Mouse (Mus musculus): ENCODE results near the gene Serpine1. TPM values are rescaled to one million over a fixed set of nuclear protein-coding genes. Genes with fewer than 3 reads are reported as not detected.

Serpine1 gene
- not detected for polyA plus RNA-seq (2017; shearing (Covaris generic))

DNA sequence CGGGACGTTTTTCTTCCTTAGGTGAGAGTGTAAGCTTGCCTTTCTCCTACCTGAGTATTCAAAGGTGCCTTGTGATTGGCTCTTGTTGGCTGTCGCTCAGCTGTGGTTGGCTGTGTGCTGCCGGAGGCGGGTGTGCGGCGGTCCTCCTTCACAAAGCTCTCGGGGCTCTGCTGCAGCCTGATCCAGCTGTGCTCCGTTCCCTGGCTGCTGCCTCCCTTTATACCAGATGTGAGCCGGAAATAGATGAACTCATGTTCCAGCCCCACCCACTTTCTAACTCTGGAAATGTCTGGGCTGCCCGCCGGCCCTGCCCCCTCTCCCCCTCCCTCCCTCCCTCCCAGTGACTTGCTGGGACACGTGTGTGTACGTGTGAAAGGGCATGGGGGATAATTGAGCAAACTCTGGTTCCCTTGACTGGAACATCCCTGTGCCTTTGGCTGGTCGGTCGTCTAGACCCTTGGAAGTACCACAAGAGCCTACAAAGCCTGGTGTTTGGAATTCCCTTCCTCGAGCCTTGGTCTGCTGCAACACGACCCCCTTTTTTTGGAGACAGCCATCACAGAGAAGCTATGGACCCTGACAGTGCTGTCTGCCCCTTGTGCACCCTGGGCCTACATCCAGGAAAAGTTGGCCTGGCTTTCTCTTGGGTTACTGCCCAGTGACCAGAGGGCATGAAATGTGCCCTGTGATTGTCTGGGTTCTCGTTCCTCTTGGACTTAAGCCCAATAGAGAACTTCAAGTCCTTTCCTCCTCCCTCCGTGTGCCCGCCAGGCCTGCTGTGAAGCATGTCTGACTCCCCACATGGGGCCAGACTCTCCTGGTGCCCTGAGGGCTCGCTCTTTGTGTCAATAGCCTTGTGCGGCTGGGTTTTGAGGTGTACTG, at the start of gene Serpine1:
TSS of gene Serpine1 (minus strand) at position 190 of the 882 bp plus-strand sequence.

GRCm38 (mm10) chr5:137115866-137116847, 44.1 kb upstream of the Serpine1 start, which contains the start of gene Trim56:
Gene Trim56, minus strand, starts transcription at chr5:137116209.

GRCm38 (mm10) chr5:137045402-137046323, 26.4 kb downstream of the Serpine1 start, which contains the start of gene Ap1s1:
Gene Ap1s1, minus strand, starts transcription at chr5:137046135.

GRCm38 (mm10) chr5:137026092-137026491, 46.0 kb downstream of the Serpine1 start, which contains the start of gene Vgf:
Gene Vgf, plus strand, starts transcription at chr5:137026392.

Other genes starting within 250 kb of the Serpine1 start
- not detected for gene Col26a1, start 189.1 kb downstream of the Serpine1 start, polyA plus RNA-seq (2017; shearing (Covaris generic))
- 13.8 TPM for gene Ift22, start 164.1 kb downstream of the Serpine1 start, polyA plus RNA-seq (2017; shearing (Covaris generic))
- gene Fis1, start 119.0 kb downstream of the Serpine1 start, polyA plus RNA-seq (2017; shearing (Covaris generic)), result 314 TPM
- not detected for gene Cldn15, start 105.7 kb downstream of the Serpine1 start, polyA plus RNA-seq (2017; shearing (Covaris generic))
- gene Plod3, start 85.2 kb downstream of the Serpine1 start, polyA plus RNA-seq (2017; shearing (Covaris generic)), result 14.0 TPM
- gene Znhit1, start 84.2 kb downstream of the Serpine1 start, polyA plus RNA-seq (2017; shearing (Covaris generic)), result 60.6 TPM
- 0.35 TPM for gene Vgf, start 45.9 kb downstream of the Serpine1 start, polyA plus RNA-seq (2017; shearing (Covaris generic))
- 100.0 TPM for gene Ap1s1, start 26.1 kb downstream of the Serpine1 start, polyA plus RNA-seq (2017; shearing (Covaris generic))
- 18.8 TPM for gene Trim56, start 43.9 kb upstream of the Serpine1 start, polyA plus RNA-seq (2017; shearing (Covaris generic))
- gene Muc3, start 77.1 kb upstream of the Serpine1 start, polyA plus RNA-seq (2017; shearing (Covaris generic)), result not detected
- gene Muc3a, start 140.1 kb upstream of the Serpine1 start, polyA plus RNA-seq (2017; shearing (Covaris generic)), result 2.4 TPM
- 0.51 TPM for gene Ache, start 215.3 kb upstream of the Serpine1 start, polyA plus RNA-seq (2017; shearing (Covaris generic))
- gene Ufsp1, start 222.4 kb upstream of the Serpine1 start, polyA plus RNA-seq (2017; shearing (Covaris generic)), result 1.8 TPM
- gene Srrt, start 235.4 kb upstream of the Serpine1 start, polyA plus RNA-seq (2017; shearing (Covaris generic)), result 108 TPM
- gene Trip6, start 242.1 kb upstream of the Serpine1 start, polyA plus RNA-seq (2017; shearing (Covaris generic)), result 9.0 TPM

Measured in inflammation-experienced regulatory T-cells, adult 16 weeks (primary cell).